Mouse (Mus musculus) intestine, postnatal 0 days (tissue): ENCODE data around the gene Oprl1. TPM values are rescaled to one million over a fixed set of nuclear protein-coding genes. Genes with fewer than 3 reads are reported as not detected.

Source experiments
- ATAC-seq: fragments of 200-750 bp; cut with Nextera tagmentation; 2 replicates; pipeline ENCODE4 v1.8.0; 2017; ENCODE audit warnings: mild to moderate bottlenecking, moderate TSS enrichment, moderate library complexity
- H3K27ac ChIP-seq: fragments of 300-500 bp; sonication (generic); 2 replicates; pipeline ENCODE4 v1.5.1; 2014; ENCODE audit warnings: mild to moderate bottlenecking, low read depth, low read length, moderate library complexity
- H3K27me3 ChIP-seq: fragments of 300-500 bp; sonication (generic); replicated peaks from 2 replicates; pipeline ENCODE4 v1.6.1; 2014; ENCODE audit warnings: low read length, mixed read lengths; ENCODE audit not compliant: control insufficient read depth, insufficient read depth
- H3K36me3 ChIP-seq: fragments of 300-500 bp; sonication (generic); 2 replicates; pipeline ENCODE4 v1.6.1; 2014; ENCODE audit warnings: mild to moderate bottlenecking, moderate library complexity; ENCODE audit not compliant: control insufficient read depth, insufficient read depth
- H3K4me1 ChIP-seq: fragments of 300-500 bp; sonication (generic); replicated peaks from 2 replicates; pipeline ENCODE4 v1.6.1; 2014; ENCODE audit warnings: antibody characterized with exemption, low read length, mixed read lengths; ENCODE audit not compliant: control insufficient read depth, insufficient read depth
- H3K4me2 ChIP-seq: fragments of 300-500 bp; sonication (generic); replicated peaks from 2 replicates; pipeline ENCODE4 v1.6.1; 2014; ENCODE audit warnings: low read depth, mild to moderate bottlenecking, moderate library complexity
- H3K4me3 ChIP-seq: fragments of 300-500 bp; sonication (generic); 2 replicates; pipeline ENCODE4 v1.5.1; 2014; ENCODE audit warnings: low read depth, low read length
- H3K9ac ChIP-seq: fragments of 300-500 bp; sonication (generic); 2 replicates; pipeline ENCODE4 v1.6.1; 2014; ENCODE audit warnings: mild to moderate bottlenecking, low read depth, low read length
- H3K9me3 ChIP-seq: fragments of 300-500 bp; sonication (generic); 2 replicates; pipeline ENCODE4 v1.6.1; 2016; ENCODE audit warnings: mixed run types; ENCODE audit not compliant: control insufficient read depth
- CTCF ChIP-seq: sonication (generic); IDR thresholded peaks from 2 replicates; pipeline ENCODE4 v1.5.1; 2016; ENCODE audit warnings: low read depth, mild to moderate bottlenecking, control low read depth, antibody characterized with exemption, moderate library complexity
- WGBS: fragments of 180-500 bp; shearing (Covaris S2); extraction: QIAGEN DNeasy Blood & Tissue Kit; methylation state at CpG from one replicate; pipeline ENCODE4 v1.1.7; 2014; 5-methylcytosine and 5-hydroxymethylcytosine counted together
- polyA plus RNA-seq: library from polyadenylated mRNA; unstranded; fragments of >200 nt; fragmentation: Nextera tagmentation; extraction: Ambion mirVana; gene quantifications from 2 replicates; pipeline ENCODE4 v1.2.1, GENCODE M21; 2015

Oprl1 gene
- polyA plus RNA-seq, 1 experiment from 2014 or later = 0.64 TPM

- peak; percentile 47 for TF ChIP-seq CTCF
- Histone ChIP-seq H3K9ac (peak within 1 kb of the TSS; percentile 71), H3K9me3 (no peaks in the 10 kb centered on the region), H3K4me3 (peak within 1 kb of the TSS; percentile 65), H3K4me2 (peak within 1 kb of the TSS; percentile 96), H3K4me1 (0 out of 2 replicates have a peak, but pooled peaks cover 6% of the 10 kb centered on the region), H3K27me3 (peaks cover 20% of the 10 kb centered on the region), H3K27ac (no peak within 1 kb of the TSS), H3K36me3 (no peaks in the 10 kb centered on the region)
- WGBS = under 1% methylated on average over 57 of the region's 69 CpGs
- ATAC-seq = peak; percentile 45
Observed at GRCm38 (mm10) chr2:181679951-181680715, 34.7 kb upstream of the Oprl1 start, which contains the start of gene Tcea2. TSS of gene Tcea2 (plus strand) at chr2:181680310.

GRCm38 (mm10) chr2:181680716-181681117, 34.1 kb upstream of the Oprl1 start:
- 0 out of 2 replicates have a peak, but pooled peaks cover 6% of the 10 kb centered on the region for H3K4me1 ChIP-seq
- H3K4me2 ChIP-seq = peak overlapping the region; percentile 96
- no peak for TF ChIP-seq CTCF
- peak overlapping the region; percentile 65 for H3K4me3 ChIP-seq
- WGBS = 17% methylated on average over 7 of the region's 7 CpGs
- no peak overlapping the region for H3K27ac ChIP-seq
- H3K9ac ChIP-seq = peak overlapping the region; percentile 71
- H3K9me3 ChIP-seq = no peaks in the 10 kb centered on the region
- peaks cover 15% of the 10 kb centered on the region for H3K27me3 ChIP-seq
- no peaks in the 10 kb centered on the region for H3K36me3 ChIP-seq
- ATAC-seq = 0 out of 2 replicates have a peak, but pooled peaks have one; percentile 3

- WGBS = 64% methylated on average over 1 of the region's 1 CpGs
- H3K9ac ChIP-seq = no peak overlapping the region
- H3K4me2 ChIP-seq = no peak overlapping the region
- no peak for ATAC-seq
- H3K27me3 ChIP-seq = peaks cover 2% of the 10 kb centered on the region
- 0 out of 2 replicates have a peak, but pooled peaks cover 9% of the 10 kb centered on the region for H3K36me3 ChIP-seq
- no peak for TF ChIP-seq CTCF
- H3K4me1 ChIP-seq = 0 out of 2 replicates have a peak, but pooled peaks cover 6% of the 10 kb centered on the region
- no peaks in the 10 kb centered on the region for H3K9me3 ChIP-seq
- no peak overlapping the region for H3K27ac ChIP-seq
- H3K4me3 ChIP-seq = no peak overlapping the region
Observed at GRCm38 (mm10) chr2:181681978-181682377, 32.8 kb upstream of the Oprl1 start.

GRCm38 (mm10) chr2:181683381-181683780, 31.4 kb upstream of the Oprl1 start:
- no peak overlapping the region for H3K9ac ChIP-seq
- H3K27me3 ChIP-seq = no peaks in the 10 kb centered on the region; the same call in 1 of the 2 replicates
- no peak for TF ChIP-seq CTCF
- no peak for ATAC-seq
- H3K9me3 ChIP-seq = no peaks in the 10 kb centered on the region
- 69% methylated on average over 4 of the region's 4 CpGs for WGBS
- H3K4me1 ChIP-seq = 0 out of 2 replicates have a peak, but pooled peaks cover 6% of the 10 kb centered on the region
- H3K36me3 ChIP-seq = peaks cover 14% of the 10 kb centered on the region; the same call in 1 of the 2 replicates
- no peak overlapping the region for H3K4me2 ChIP-seq
- no peak overlapping the region for H3K4me3 ChIP-seq
- no peak overlapping the region for H3K27ac ChIP-seq

GRCm38 (mm10) chr2:181684713-181685112, 30.1 kb upstream of the Oprl1 start:
- H3K4me3 ChIP-seq = no peak overlapping the region
- ATAC-seq = no peak
- peaks cover 18% of the 10 kb centered on the region; the same call in 1 of the 2 replicates for H3K36me3 ChIP-seq
- no peak overlapping the region for H3K9ac ChIP-seq
- no peaks in the 10 kb centered on the region for H3K9me3 ChIP-seq
- WGBS = 50% methylated on average over 1 of the region's 1 CpGs
- no peak overlapping the region for H3K27ac ChIP-seq
- no peak overlapping the region for H3K4me2 ChIP-seq
- TF ChIP-seq CTCF = no peak
- 0 out of 2 replicates have a peak, but pooled peaks cover 6% of the 10 kb centered on the region for H3K4me1 ChIP-seq
- H3K27me3 ChIP-seq = no peaks in the 10 kb centered on the region; the same call in 1 of the 2 replicates

- H3K4me2 ChIP-seq = no peak overlapping the region
- WGBS = 93% methylated on average over 4 of the region's 4 CpGs
- no peak overlapping the region for H3K4me3 ChIP-seq
- no peak overlapping the region for H3K9ac ChIP-seq
- no peaks in the 10 kb centered on the region for H3K27me3 ChIP-seq
- H3K27ac ChIP-seq = no peak overlapping the region
- H3K36me3 ChIP-seq = peaks cover 18% of the 10 kb centered on the region; the same call in 1 of the 2 replicates
- TF ChIP-seq CTCF = no peak
- ATAC-seq = no peak
- 0 out of 2 replicates have a peak, but pooled peaks cover 3% of the 10 kb centered on the region for H3K4me1 ChIP-seq
- no peaks in the 10 kb centered on the region for H3K9me3 ChIP-seq
Observed at GRCm38 (mm10) chr2:181685686-181686085, 29.1 kb upstream of the Oprl1 start.
